Mouse (Mus musculus): ENCODE data around the gene Plcl1. TPM values are rescaled to one million over a fixed set of nuclear protein-coding genes. Genes with fewer than 3 reads are reported as not detected.
"Not testable (repeated sequence)": the region's sequence is repeated elsewhere in the genome, so short reads cannot be mapped to it uniquely, and the experiment has no call there.

Plcl1 gene
- polyA plus RNA-seq, 1 experiment from 2014 or later = 4.4 TPM

- no peak for ATAC-seq (ENCODE audit: low read depth)
- 68% methylated on average over 3 of the region's 3 CpGs for WGBS
- H3K27ac ChIP-seq (replicated peaks) = no peak overlapping the region
- no peaks in the 10 kb centered on the region for H3K9me3 ChIP-seq
- H3K36me3 ChIP-seq = no peaks in the 10 kb centered on the region
- H3K9ac ChIP-seq = no peak overlapping the region
- H3K27me3 ChIP-seq = no peaks in the 10 kb centered on the region
- no peak overlapping the region for H3K4me3 ChIP-seq
- peaks cover 3% of the 10 kb centered on the region; the same call in 1 of the 2 replicates for H3K4me1 ChIP-seq (replicated peaks)
- H3K4me2 ChIP-seq = no peak overlapping the region
Measured at GRCm38 (mm10) chr1:55445689-55446044, 39.9 kb downstream of the Plcl1 start.

DNA sequence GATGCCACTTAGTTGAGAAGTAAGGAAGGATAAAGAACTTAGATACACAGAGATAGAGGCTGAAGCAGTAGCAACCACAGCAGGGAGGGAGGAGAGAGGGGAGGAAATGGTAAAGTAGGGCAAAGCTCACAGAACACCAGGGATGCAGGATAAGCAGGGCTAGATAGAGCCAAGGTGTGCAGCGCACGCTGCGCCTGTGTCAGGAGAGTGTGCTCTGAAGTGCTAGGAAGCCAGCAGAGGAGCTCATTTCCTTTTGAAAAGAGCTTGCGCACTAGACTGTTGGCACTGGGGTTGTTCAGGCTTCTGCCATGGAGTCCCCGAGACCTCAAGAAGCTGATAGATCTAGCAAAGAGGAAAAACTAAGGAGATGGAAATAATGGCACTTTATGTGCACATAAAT lies 40.6 kb downstream of the Plcl1 start:
- ATAC-seq (ENCODE audit: low read depth) = no peak
- Histone ChIP-seq H3K36me3 (no peaks in the 10 kb centered on the region), H3K4me3 (no peak overlapping the region), H3K27ac (replicated peaks) (no peak overlapping the region), H3K4me1 (replicated peaks) (peaks cover 3% of the 10 kb centered on the region; the same call in 1 of the 2 replicates), H3K9me3 (no peaks in the 10 kb centered on the region), H3K9ac (no peak overlapping the region), H3K4me2 (no peak overlapping the region), H3K27me3 (no peaks in the 10 kb centered on the region)
- 86% methylated on average over 5 of the region's 5 CpGs for WGBS

DNA sequence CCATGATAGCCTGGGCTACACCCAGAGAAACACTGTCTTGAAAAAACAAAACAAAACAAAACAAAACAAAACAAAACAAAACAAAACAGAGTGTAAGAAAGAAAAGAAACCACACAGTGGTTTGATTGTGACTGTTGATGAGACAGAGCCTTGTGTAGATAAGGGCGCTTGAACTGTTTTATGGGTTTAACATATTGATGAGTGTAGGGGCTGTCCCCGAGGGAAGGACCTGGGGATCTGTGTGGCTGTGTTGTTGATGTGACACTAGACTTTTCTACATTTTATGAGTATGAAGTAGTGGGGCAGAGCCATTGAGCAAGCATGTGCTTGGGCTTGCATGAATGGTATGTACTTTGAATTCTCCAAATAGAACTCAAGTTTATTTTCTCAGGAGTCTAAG lies 41.2 kb downstream of the Plcl1 start:
- H3K4me2 ChIP-seq = no peak overlapping the region
- no peaks in the 10 kb centered on the region for H3K9me3 ChIP-seq
- H3K27ac ChIP-seq (replicated peaks) = no peak overlapping the region
- no peaks in the 10 kb centered on the region for H3K27me3 ChIP-seq
- H3K36me3 ChIP-seq = no peaks in the 10 kb centered on the region
- WGBS = 80% methylated on average over 2 of the region's 2 CpGs
- no peak overlapping the region for H3K9ac ChIP-seq
- peaks cover 3% of the 10 kb centered on the region; the same call in 1 of the 2 replicates for H3K4me1 ChIP-seq (replicated peaks)
- H3K4me3 ChIP-seq = no peak overlapping the region
- no peak for ATAC-seq (ENCODE audit: low read depth)

DNA sequence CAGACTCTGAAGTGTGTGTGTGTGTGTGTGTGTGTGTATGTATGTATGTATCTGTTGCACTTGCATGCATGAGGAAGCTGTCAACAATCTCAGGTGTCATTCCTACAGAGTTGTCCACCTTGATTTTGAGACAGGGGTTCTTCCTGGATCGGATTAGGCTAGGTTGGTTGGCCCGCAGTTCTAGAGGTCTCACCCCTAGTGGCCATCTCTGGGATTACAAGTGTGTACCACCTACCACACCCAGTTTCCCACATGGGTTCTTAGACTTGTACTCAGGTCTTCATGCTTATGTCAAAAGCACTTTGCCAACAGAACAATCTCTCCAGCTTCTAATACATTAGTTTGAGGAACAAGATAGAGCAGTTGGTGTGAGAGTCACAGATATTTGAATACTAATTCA lies 41.9 kb downstream of the Plcl1 start:
- Histone ChIP-seq H3K9me3 (no peaks in the 10 kb centered on the region), H3K36me3 (no peaks in the 10 kb centered on the region), H3K4me1 (replicated peaks) (peaks cover 3% of the 10 kb centered on the region; the same call in 1 of the 2 replicates), H3K4me3 (no peak overlapping the region), H3K9ac (no peak overlapping the region), H3K27ac (replicated peaks) (no peak overlapping the region), H3K4me2 (no peak overlapping the region), H3K27me3 (no peaks in the 10 kb centered on the region)
- ATAC-seq (ENCODE audit: low read depth) = no peak
- WGBS = 84% methylated on average over 2 of the region's 2 CpGs

- H3K27ac ChIP-seq (replicated peaks) = no peak overlapping the region
- no peak for ATAC-seq (ENCODE audit: low read depth)
- WGBS = 78% methylated on average over 1 of the region's 1 CpGs
- no peaks in the 10 kb centered on the region for H3K36me3 ChIP-seq
- H3K4me3 ChIP-seq = no peak overlapping the region
- no peaks in the 10 kb centered on the region for H3K27me3 ChIP-seq
- H3K9me3 ChIP-seq = no peaks in the 10 kb centered on the region
- peaks cover 3% of the 10 kb centered on the region; the same call in 1 of the 2 replicates for H3K4me1 ChIP-seq (replicated peaks)
- H3K4me2 ChIP-seq = no peak overlapping the region
- no peak overlapping the region for H3K9ac ChIP-seq
Measured at GRCm38 (mm10) chr1:55448104-55448503, 42.4 kb downstream of the Plcl1 start.

GRCm38 (mm10) chr1:55449779-55450178 lies 44.1 kb downstream of the Plcl1 start:
- 64% methylated on average over 3 of the region's 3 CpGs for WGBS
- Histone ChIP-seq H3K9me3 (no peaks in the 10 kb centered on the region), H3K27ac (replicated peaks) (no peak overlapping the region), H3K9ac (no peak overlapping the region), H3K4me2 (no peak overlapping the region), H3K36me3 (no peaks in the 10 kb centered on the region), H3K4me1 (replicated peaks) (peaks cover 3% of the 10 kb centered on the region; the same call in 1 of the 2 replicates), H3K4me3 (no peak overlapping the region), H3K27me3 (no peaks in the 10 kb centered on the region)
- no peak for ATAC-seq (ENCODE audit: low read depth)

DNA sequence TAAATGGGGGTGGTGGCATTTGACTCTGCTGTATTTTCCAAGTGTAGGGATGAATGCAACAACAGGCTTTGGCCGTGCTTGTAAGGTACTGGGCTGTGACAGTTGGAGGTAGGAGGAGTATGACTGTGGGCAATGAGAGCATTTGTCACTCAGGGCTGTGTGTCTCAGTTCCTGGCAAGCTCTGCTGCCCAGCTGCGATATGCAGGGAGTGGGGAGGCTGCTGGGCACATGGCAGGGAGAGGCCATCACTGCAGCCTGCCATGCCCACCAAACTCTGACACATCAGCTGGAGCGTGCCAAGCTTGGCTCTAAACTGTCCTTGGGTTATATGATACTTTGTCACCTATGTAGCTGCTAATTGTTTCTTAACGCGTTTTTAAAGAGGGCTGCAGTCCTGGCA lies 48.4 kb downstream of the Plcl1 start:
- 82% methylated on average over 5 of the region's 5 CpGs for whole genome bisulfite sequencing
- Histone ChIP-seq H3K4me2 (no peak overlapping the region), H3K27ac (replicated peaks) (no peak overlapping the region), H3K36me3 (no peaks in the 10 kb centered on the region), H3K27me3 (no peaks in the 10 kb centered on the region), H3K4me3 (no peak overlapping the region), H3K9ac (no peak overlapping the region), H3K9me3 (no peaks in the 10 kb centered on the region), H3K4me1 (replicated peaks) (no peaks in the 10 kb centered on the region; the same call in 1 of the 2 replicates)
- no peak for ATAC-seq (ENCODE audit: low read depth)

DNA sequence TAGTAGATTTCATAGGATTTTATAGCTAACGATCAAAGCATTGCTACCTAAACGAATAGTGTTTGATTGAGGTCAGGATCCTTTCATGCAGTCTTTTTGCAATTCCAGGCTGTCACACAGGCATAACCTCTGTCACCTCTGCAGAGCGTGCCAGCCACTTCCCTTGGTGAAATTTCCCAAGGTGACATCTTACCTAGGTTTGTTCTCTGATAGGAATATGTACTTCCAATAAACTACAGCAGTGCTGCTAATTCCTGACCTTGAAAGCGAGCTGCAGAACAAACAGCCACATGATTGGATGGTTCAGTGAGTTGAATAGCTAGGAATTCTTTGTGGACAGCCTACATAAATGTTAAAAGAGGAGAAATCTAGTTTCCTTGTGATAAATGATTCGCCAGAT lies 56.6 kb downstream of the Plcl1 start:
- no peak overlapping the region for H3K9ac ChIP-seq
- H3K4me3 ChIP-seq = no peak overlapping the region
- ATAC-seq (ENCODE audit: low read depth) = no peak
- H3K27ac ChIP-seq (replicated peaks) = no peak overlapping the region
- no peaks in the 10 kb centered on the region for H3K9me3 ChIP-seq
- H3K27me3 ChIP-seq = no peaks in the 10 kb centered on the region
- 82% methylated on average over 5 of the region's 5 CpGs for WGBS
- H3K4me2 ChIP-seq = no peak overlapping the region
- H3K4me1 ChIP-seq (replicated peaks) = no peaks in the 10 kb centered on the region
- no peaks in the 10 kb centered on the region for H3K36me3 ChIP-seq

DNA sequence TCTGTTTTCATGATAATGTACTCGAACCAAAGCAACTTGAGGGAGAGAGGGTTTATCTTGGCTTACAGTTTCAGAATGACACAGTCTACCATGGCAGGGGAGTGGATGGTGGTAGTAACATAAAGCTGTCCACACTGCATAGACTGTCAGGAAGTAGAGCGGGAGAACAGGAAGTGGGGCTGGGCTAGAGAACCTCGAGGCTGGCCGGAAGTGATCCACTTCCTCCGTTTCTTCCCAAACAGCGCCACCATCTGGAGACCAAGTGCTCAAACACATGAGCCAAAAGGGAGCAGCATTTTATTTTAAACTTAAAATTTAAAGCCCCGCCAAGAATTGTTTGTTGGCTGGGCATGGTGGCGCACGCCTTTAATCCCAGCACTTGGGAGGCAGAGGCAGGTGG lies 68.0 kb downstream of the Plcl1 start:
- H3K4me1 ChIP-seq (replicated peaks) = no peaks in the 10 kb centered on the region
- no peak overlapping the region for H3K27ac ChIP-seq (replicated peaks)
- WGBS = 84% methylated on average over 9 of the region's 9 CpGs

GRCm38 (mm10) chr1:55474976-55475375 lies 69.3 kb downstream of the Plcl1 start:
- H3K4me3 ChIP-seq = no peak overlapping the region
- no peaks in the 10 kb centered on the region for H3K36me3 ChIP-seq
- no peak overlapping the region for H3K4me2 ChIP-seq
- H3K27me3 ChIP-seq = no peaks in the 10 kb centered on the region
- WGBS = 81% methylated on average over 7 of the region's 7 CpGs
- no peaks in the 10 kb centered on the region for H3K9me3 ChIP-seq
- no peak overlapping the region for H3K27ac ChIP-seq (replicated peaks)
- H3K9ac ChIP-seq = no peak overlapping the region
- H3K4me1 ChIP-seq (replicated peaks) = no peaks in the 10 kb centered on the region
- no peak for ATAC-seq (ENCODE audit: low read depth)

More for the DNA sequence above, 68.0 kb downstream of the Plcl1 start:
- H3K4me3 ChIP-seq = no peak overlapping the region
- no peaks in the 10 kb centered on the region for H3K9me3 ChIP-seq
- no peak overlapping the region for H3K4me2 ChIP-seq
- ATAC-seq (ENCODE audit: low read depth) = no peak
- no peaks in the 10 kb centered on the region for H3K36me3 ChIP-seq
- no peak overlapping the region for H3K9ac ChIP-seq
- H3K27me3 ChIP-seq = no peaks in the 10 kb centered on the region

DNA sequence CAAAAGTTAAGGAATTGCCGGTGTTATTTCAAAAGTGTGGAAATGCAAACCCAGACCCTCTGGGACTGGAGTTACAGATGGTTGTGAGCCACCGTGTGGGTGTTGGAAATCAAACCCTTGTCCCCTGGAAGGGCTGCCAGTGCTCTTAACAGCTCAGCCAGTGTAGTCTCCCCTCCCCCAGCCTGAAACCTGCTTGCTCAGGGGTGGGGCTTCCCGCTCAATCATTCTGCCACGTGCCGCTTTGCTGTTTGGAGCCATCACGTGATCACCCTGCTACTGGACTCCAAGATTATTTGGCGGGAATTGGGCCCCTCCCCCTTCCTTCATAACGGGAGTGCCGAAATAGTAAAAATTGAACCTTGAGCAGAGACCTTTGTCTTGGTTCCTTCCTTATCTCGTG lies 81.7 kb downstream of the Plcl1 start:
- H3K36me3 ChIP-seq; ATAC-seq (ENCODE audit: low read depth); H3K27me3 ChIP-seq; H3K9me3 ChIP-seq; H3K4me2 ChIP-seq; H3K9ac ChIP-seq; H3K4me1 ChIP-seq (replicated peaks); H3K4me3 ChIP-seq; H3K27ac ChIP-seq (replicated peaks): not testable (repeated sequence)
- WGBS = 79% methylated on average over 10 of the region's 10 CpGs

GRCm38 (mm10) chr1:55488261-55488660 lies 82.5 kb downstream of the Plcl1 start:
- ATAC-seq (ENCODE audit: low read depth) = no peak
- 82% methylated on average over 2 of the region's 2 CpGs for WGBS
- peaks cover 4% of the 10 kb centered on the region for H3K4me1 ChIP-seq (replicated peaks)
- no peaks in the 10 kb centered on the region for H3K36me3 ChIP-seq
- no peak overlapping the region for H3K4me2 ChIP-seq
- no peak overlapping the region for H3K9ac ChIP-seq
- no peak overlapping the region for H3K27ac ChIP-seq (replicated peaks)
- H3K4me3 ChIP-seq = no peak overlapping the region
- no peaks in the 10 kb centered on the region for H3K27me3 ChIP-seq
- H3K9me3 ChIP-seq = no peaks in the 10 kb centered on the region

GRCm38 (mm10) chr1:55489355-55489754 lies 83.6 kb downstream of the Plcl1 start:
- 44% methylated on average over 6 of the region's 6 CpGs for WGBS
- Histone ChIP-seq H3K4me1 (replicated peaks) (peaks cover 4% of the 10 kb centered on the region), H3K27ac (replicated peaks) (no peak overlapping the region), H3K4me2 (no peak overlapping the region), H3K27me3 (no peaks in the 10 kb centered on the region), H3K9ac (no peak overlapping the region), H3K9me3 (no peaks in the 10 kb centered on the region), H3K4me3 (no peak overlapping the region), H3K36me3 (no peaks in the 10 kb centered on the region)
- no peak for ATAC-seq (ENCODE audit: low read depth)
